Mouse (Mus musculus) midbrain, embryonic 14.5 days (tissue): ENCODE measurements around the gene Olfr401. TPM values are rescaled to one million over a fixed set of nuclear protein-coding genes. Genes with fewer than 3 reads are reported as not detected.

ENCODE experiments used
- polyA plus RNA-seq: library from polyadenylated mRNA; unstranded; fragments of >200 nt; fragmentation: Nextera tagmentation; extraction: Ambion mirVana; gene quantifications from 2 replicates; pipeline ENCODE4 v1.2.1, GENCODE M21; 2014

Gene Olfr401
- polyA plus RNA-seq, 1 experiment from 2014 or later, result not detected

Other genes starting within 250 kb of the Olfr401 start
- gene Olfr394, start 222.9 kb upstream of the Olfr401 start, polyA plus RNA-seq, result not detected in 2 replicates
- not detected in 2 replicates for gene Olfr395, start 204.4 kb upstream of the Olfr401 start, polyA plus RNA-seq
- gene Olfr23, start 177.0 kb upstream of the Olfr401 start, polyA plus RNA-seq, result not detected in 2 replicates
- not detected in 2 replicates for gene Olfr397, start 152.9 kb upstream of the Olfr401 start, polyA plus RNA-seq
- not detected in 2 replicates for gene Olfr398, start 123.3 kb upstream of the Olfr401 start, polyA plus RNA-seq
- not detected in 2 replicates for gene Olfr139, start 57.2 kb upstream of the Olfr401 start, polyA plus RNA-seq
- not detected in 2 replicates for gene Olfr399, start 57.1 kb upstream of the Olfr401 start, polyA plus RNA-seq
- gene Zfp616, start 43.8 kb upstream of the Olfr401 start, polyA plus RNA-seq, result not detected in 2 replicates
- not detected in 2 replicates for gene Olfr402, start 39.8 kb downstream of the Olfr401 start, polyA plus RNA-seq
- gene Olfr403, start 72.5 kb downstream of the Olfr401 start, polyA plus RNA-seq, result not detected in 2 replicates
- gene Olfr43, start 97.7 kb downstream of the Olfr401 start, polyA plus RNA-seq, result not detected in 2 replicates
- gene Olfr406, start 146.1 kb downstream of the Olfr401 start, polyA plus RNA-seq, result not detected in 2 replicates
- gene Olfr59, start 170.0 kb downstream of the Olfr401 start, polyA plus RNA-seq, result not detected in 2 replicates
- gene Olfr410, start 224.3 kb downstream of the Olfr401 start, polyA plus RNA-seq, result not detected in 2 replicates
- gene Olfr411, start 238.9 kb downstream of the Olfr401 start, polyA plus RNA-seq, result not detected in 2 replicates
- not detected in 2 replicates for gene Olfr412, start 248.4 kb downstream of the Olfr401 start, polyA plus RNA-seq